Mouse (Mus musculus) ES-E14 (cell line): Measurements from ENCODE around the gene Cnp. TPM values are rescaled to one million over a fixed set of nuclear protein-coding genes. Genes with fewer than 3 reads are reported as not detected.

Experiments used
- DNase-seq: peaks from one replicate; pipeline ENCODE4 v3.0.0-alpha.2; 2013; ENCODE audit warnings: low read depth, low spot score
- H3K27ac ChIP-seq: 2 replicates; pipeline ENCODE4 v1.5.1; 2012; ENCODE audit warnings: low read depth, mild to moderate bottlenecking, low read length, moderate library complexity, mixed read lengths; ENCODE audit not compliant: poor library complexity, insufficient read depth, severe bottlenecking
- H3K36me3 ChIP-seq: 2 replicates; pipeline ENCODE4 v1.6.1; 2012; ENCODE audit warnings: mild to moderate bottlenecking, low read length, moderate library complexity, mixed read lengths; ENCODE audit not compliant: control insufficient read depth, poor library complexity, insufficient read depth, severe bottlenecking
- H3K4me1 ChIP-seq, 2 experiments: fragments of 150-350 bp in 1 of 2; sonication (generic) in 1 of 2; 2 replicates each; pipeline ENCODE4 v1.6.1; 2012; ENCODE audit warnings: low read length in 2 of 2, mild to moderate bottlenecking in 1 of 2, mixed read lengths in 1 of 2; ENCODE audit not compliant: control insufficient read depth in 2 of 2, insufficient read depth in 2 of 2, poor library complexity in 1 of 2
- H3K4me3 ChIP-seq, 2 experiments: fragments of 150-350 bp in 1 of 2; sonication (generic) in 1 of 2; 2 replicates each; pipeline ENCODE4 v1.5.1; 2012; ENCODE audit warnings: low read length in 2 of 2, low read depth in 1 of 2, mild to moderate bottlenecking in 1 of 2, mixed read lengths in 1 of 2; ENCODE audit not compliant: insufficient read depth in 1 of 2, poor library complexity in 1 of 2, severe bottlenecking in 1 of 2
- H3K9ac ChIP-seq: 2 replicates; pipeline ENCODE4 v1.6.1; 2012; ENCODE audit warnings: low read depth, mild to moderate bottlenecking, low read length, mixed read lengths; ENCODE audit not compliant: poor library complexity, insufficient read depth, severe bottlenecking
- H3K9me3 ChIP-seq: fragments of 150-350 bp; sonication (generic); 2 replicates; pipeline ENCODE4 v1.6.1; 2012; ENCODE audit warnings: low read depth, mild to moderate bottlenecking, low read length; ENCODE audit not compliant: control insufficient read depth, insufficient read depth
- CHD2 ChIP-seq: IDR thresholded peaks from 2 replicates; pipeline ENCODE4 v1.6.1; 2014; ENCODE audit warnings: mild to moderate bottlenecking, low read depth, low read length, inconsistent platforms
- HCFC1 ChIP-seq: IDR thresholded peaks from 2 replicates; pipeline ENCODE4 v1.6.1; 2012; ENCODE audit warnings: low read length, inconsistent platforms, borderline replicate concordance; ENCODE audit not compliant: insufficient read depth
- MAFK ChIP-seq: IDR thresholded peaks from 2 replicates; pipeline ENCODE4 v1.6.1; 2014; ENCODE audit warnings: mild to moderate bottlenecking, low read depth, low read length, inconsistent platforms; ENCODE audit not compliant: insufficient read depth
- ZC3H11A ChIP-seq: IDR thresholded peaks from 2 replicates; pipeline ENCODE4 v1.6.1; 2012; ENCODE audit warnings: low read depth, mild to moderate bottlenecking, inconsistent platforms, low read length, borderline replicate concordance
- ZNF384 ChIP-seq: IDR thresholded peaks from 2 replicates; pipeline ENCODE4 v1.6.1; 2012; ENCODE audit warnings: low read depth, low read length, inconsistent platforms
- in situ Hi-C, 2 experiments: fragments of 600-800 bp; cut with MboI; formaldehyde crosslinking; loops; one replicate each; pipeline ENCODE4 v1.15.1; 2025; ENCODE audit warnings: low sequenced_read_pairs in 2 of 2, inconsistent platforms in 1 of 2; ENCODE audit not compliant: unreplicated experiment in 2 of 2
- total RNA-seq: library from RNA; depleted of rRNA; stranded (reverse); fragments of 300-350 nt; gene quantifications from 2 replicates; pipeline ENCODE4 v1.2.3, GENCODE M21; 2012

Cnp gene
- total RNA-seq, 1 experiment, result 11.9 TPM

DNA sequence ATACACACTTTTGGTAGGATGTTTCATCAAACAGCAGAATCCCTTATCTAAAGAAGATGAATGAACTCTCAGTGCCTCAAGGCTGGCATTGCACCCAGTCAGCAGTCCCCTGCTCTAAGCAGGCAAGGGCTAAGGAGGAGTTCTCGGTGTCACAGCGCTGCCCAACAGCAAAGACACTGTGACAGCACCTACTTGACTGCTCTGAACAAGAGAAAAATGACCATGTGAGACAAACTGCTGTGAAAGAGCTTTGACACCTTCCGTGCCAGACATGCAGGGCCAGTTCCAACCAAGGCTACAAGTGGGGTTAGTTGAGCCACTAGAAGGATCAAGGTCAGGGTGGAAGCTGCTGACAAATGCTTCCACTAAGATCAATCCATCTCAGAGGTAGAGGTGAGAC is 10.4 kb downstream of the Cnp start:
- H3K9ac ChIP-seq, result no peak overlapping the region
- no peak overlapping the region for H3K27ac ChIP-seq
- H3K4me3 ChIP-seq, result no peak overlapping the region
- in situ Hi-C loops, result no loop called here
- no peaks in the 10 kb centered on the region for H3K9me3 ChIP-seq
- TF ChIP-seq ZNF384 (no peak), CHD2 (no peak), HCFC1 (no peak), MAFK (no peak), ZC3H11A (no peak)
- H3K4me1 ChIP-seq, result no peaks in the 10 kb centered on the region
- H3K36me3 ChIP-seq, result peaks cover 77% of the 10 kb centered on the region
- no peak for DNase-seq

DNA sequence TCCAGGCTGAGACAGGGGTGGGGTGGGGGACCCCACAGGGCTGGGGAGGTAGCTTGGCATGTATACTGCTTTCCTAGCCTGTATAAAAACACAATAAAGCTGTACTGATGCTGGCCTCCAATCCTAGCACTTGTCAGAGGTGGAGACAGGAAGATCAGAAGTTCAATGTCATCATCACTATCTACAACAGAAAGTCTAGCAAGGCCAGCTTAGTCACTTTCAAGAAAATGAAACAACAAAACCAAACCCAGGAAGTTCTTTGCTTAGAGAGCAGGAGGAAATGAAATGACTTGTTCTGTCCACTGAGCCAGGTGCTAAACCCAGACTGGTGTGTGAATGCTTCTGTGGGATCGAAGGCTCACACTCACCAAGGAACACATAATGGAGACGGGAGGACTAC is 13.8 kb downstream of the Cnp start:
- in situ Hi-C loops, result no loop called here
- DNase-seq, result no peak
- no peaks in the 10 kb centered on the region for H3K9me3 ChIP-seq

DNA sequence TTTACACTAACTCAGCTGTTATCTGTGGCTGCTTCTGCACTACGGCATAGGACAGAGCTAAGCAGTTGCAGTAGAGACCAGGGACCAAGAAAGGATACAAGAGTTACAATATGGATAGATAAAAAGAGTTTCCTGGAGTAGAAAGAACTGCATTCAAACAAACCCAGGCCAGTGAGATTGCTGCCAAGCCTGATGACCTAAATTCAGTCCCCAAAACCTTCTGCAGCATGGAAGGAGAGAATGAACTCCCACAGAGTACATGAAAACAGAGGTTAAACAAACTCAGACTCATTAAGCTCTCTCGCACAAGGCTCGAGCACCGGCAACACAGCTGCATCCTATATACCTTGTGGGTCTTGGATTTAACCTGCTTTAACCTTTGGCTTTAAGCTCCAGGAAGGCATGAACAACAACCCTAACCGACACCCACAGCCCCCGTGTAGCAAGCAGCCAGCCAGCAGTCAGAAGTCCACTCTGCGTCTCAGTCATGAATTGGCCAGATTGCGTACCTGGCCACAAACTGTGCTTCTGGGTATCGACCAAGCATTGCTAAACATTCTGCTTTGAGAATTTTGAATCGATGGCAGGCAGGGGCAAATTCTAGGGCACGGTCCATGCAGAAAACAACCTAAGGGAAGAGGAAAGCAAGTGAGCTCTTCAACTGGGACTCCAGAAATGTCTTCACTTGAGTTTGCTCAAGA is 17.8 kb downstream of the Cnp start:
- no peak overlapping the region for H3K27ac ChIP-seq
- no peaks in the 10 kb centered on the region for H3K4me1 ChIP-seq
- H3K4me3 ChIP-seq, result no peak overlapping the region
- no peak overlapping the region for H3K9ac ChIP-seq
- DNase-seq, result no peak
- TF ChIP-seq ZC3H11A (no peak), ZNF384 (no peak), HCFC1 (no peak), MAFK (no peak), CHD2 (no peak)
- H3K36me3 ChIP-seq, result peaks cover 66% of the 10 kb centered on the region
- no peaks in the 10 kb centered on the region for H3K9me3 ChIP-seq
- in situ Hi-C loops, result no loop called here

More for the DNA sequence above, 13.8 kb downstream of the Cnp start:
- Histone ChIP-seq H3K4me1 (no peaks in the 10 kb centered on the region), H3K27ac (no peak overlapping the region), H3K9ac (no peak overlapping the region), H3K4me3 (no peak overlapping the region), H3K36me3 (peaks cover 72% of the 10 kb centered on the region)
- no peak for TF ChIP-seq MAFK
- no peak for TF ChIP-seq ZNF384
- TF ChIP-seq CHD2, result no peak
- TF ChIP-seq ZC3H11A, result no peak
- TF ChIP-seq HCFC1, result no peak

DNA sequence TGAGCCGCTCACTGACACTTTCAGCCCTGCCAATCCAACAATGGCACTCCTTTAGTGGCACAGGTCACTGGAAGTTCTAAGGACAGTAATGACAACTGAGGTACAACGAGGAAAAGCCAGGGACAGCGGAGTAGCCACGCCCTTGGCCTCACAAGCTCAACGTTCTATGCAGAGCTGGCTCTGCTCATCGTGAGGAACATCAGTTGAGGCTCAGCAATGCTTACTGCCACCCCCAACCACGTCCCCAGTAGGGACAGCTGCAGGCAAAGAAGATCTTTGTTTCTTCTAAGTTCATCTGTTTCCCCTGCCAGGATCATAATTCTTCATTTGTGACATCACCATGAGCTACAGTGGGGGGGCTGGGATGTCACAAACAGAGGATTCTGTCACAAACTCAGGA is 19.9 kb downstream of the Cnp start:
- H3K9me3 ChIP-seq, result no peaks in the 10 kb centered on the region
- H3K9ac ChIP-seq, result no peak overlapping the region
- in situ Hi-C loops, result no loop called here
- TF ChIP-seq CHD2 (no peak), ZC3H11A (no peak), MAFK (no peak), HCFC1 (no peak), ZNF384 (no peak)
- no peak for DNase-seq
- H3K27ac ChIP-seq, result no peak overlapping the region
- H3K4me3 ChIP-seq, result no peak overlapping the region
- H3K4me1 ChIP-seq, result no peaks in the 10 kb centered on the region
- H3K36me3 ChIP-seq, result peaks cover 71% of the 10 kb centered on the region

DNA sequence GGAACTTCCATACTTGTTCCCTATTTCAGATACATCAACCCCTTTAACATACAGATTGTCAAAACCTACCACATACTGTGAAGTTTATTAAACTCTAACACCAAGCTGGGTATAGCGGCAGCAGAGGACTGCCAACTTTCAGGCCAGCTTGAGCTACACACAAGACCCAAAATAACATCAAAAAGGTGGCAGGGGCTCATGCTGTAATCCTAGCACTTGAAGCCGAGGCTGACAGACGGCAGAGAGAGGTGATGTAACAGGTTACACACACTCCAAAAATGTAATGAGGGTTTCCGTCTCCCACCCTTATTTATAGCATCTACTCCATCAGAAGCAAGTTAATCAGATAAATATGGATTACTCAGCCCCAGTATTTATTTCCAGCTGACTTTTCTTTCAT is 20.8 kb downstream of the Cnp start:
- Histone ChIP-seq H3K4me3 (no peak overlapping the region), H3K4me1 (no peaks in the 10 kb centered on the region), H3K9ac (no peak overlapping the region), H3K27ac (no peak overlapping the region), H3K36me3 (peaks cover 74% of the 10 kb centered on the region), H3K9me3 (no peaks in the 10 kb centered on the region)
- in situ Hi-C loops, result no loop called here
- no peak for TF ChIP-seq HCFC1
- no peak for TF ChIP-seq CHD2
- TF ChIP-seq ZC3H11A, result no peak
- TF ChIP-seq ZNF384, result no peak
- no peak for TF ChIP-seq MAFK
- no peak for DNase-seq
